Mouse (Mus musculus) embryonic fibroblast, embryonic 13.5 days (primary cell): ENCODE measurements around the gene Zdhhc6.

Experiments used
- CTCF ChIP-seq: IDR thresholded peaks from 2 replicates; pipeline ENCODE4 v1.5.1; 2011; ENCODE audit warnings: mild to moderate bottlenecking, control low read depth, low read length, moderate library complexity, borderline replicate concordance; ENCODE audit not compliant: insufficient read depth
- POLR2A ChIP-seq: IDR thresholded peaks from 2 replicates; pipeline ENCODE4 v1.6.1; 2011; ENCODE audit warnings: low read depth, mild to moderate bottlenecking, control low read depth, low read length, moderate library complexity

DNA sequence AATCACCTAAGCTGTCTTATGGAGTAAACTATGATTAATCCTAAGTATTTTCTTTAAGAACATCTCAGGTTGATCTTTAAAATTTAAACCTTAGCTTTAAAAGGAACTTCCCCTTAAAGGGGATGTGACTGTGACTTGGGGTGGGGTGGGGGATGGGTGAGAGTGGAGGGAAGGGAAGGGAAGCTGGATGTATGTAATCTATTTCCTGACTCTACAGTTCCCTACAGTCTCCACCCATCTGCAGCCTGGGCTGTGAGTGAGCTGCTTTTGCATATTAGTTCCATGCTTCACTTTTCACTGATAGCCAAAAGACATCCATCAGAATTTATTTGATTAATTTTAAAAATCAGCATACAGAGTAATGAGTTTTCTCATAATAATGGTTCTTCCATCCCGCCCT lies 16.5 kb downstream of the Zdhhc6 start:
- no peak for TF ChIP-seq POLR2A
- no peak for TF ChIP-seq CTCF
